Mouse (Mus musculus): ENCODE data around the gene Vamp2. TPM values are rescaled to one million over a fixed set of nuclear protein-coding genes. Genes with fewer than 3 reads are reported as not detected.

Gene Vamp2
- polyA plus RNA-seq, 1 experiment from 2014 or later, result 85.0 TPM

GRCm38 (mm10) chr11:69133566-69133922 lies 45.3 kb downstream of the Vamp2 start:
- peak overlapping the region; percentile 47 for H3K4me3 ChIP-seq
- no peaks in the 10 kb centered on the region for H3K9me3 ChIP-seq
- no peak overlapping the region for H3K27ac ChIP-seq
- H3K4me2 ChIP-seq (replicated peaks), result peak overlapping the region; percentile 81
- WGBS, result 16% methylated on average over 5 of the region's 5 CpGs
- H3K9ac ChIP-seq, result peak overlapping the region; percentile 43; the same call in 1 of the 2 replicates
- no peaks in the 10 kb centered on the region for H3K36me3 ChIP-seq
- no peak for ATAC-seq (ENCODE audit: insufficient number of reproducible peaks, insufficient read depth, low FRiP score, low TSS enrichment)
- H3K27me3 ChIP-seq, result 0 out of 2 replicates have a peak, but pooled peaks cover 12% of the 10 kb centered on the region
- no peaks in the 10 kb centered on the region for H3K4me1 ChIP-seq

- no peak overlapping the region for H3K27ac ChIP-seq
- no peaks in the 10 kb centered on the region for H3K9me3 ChIP-seq
- peak; percentile 73 for ATAC-seq (ENCODE audit: insufficient number of reproducible peaks, insufficient read depth, low FRiP score, low TSS enrichment)
- peak overlapping the region; percentile 47 for H3K4me3 ChIP-seq
- H3K27me3 ChIP-seq, result 0 out of 2 replicates have a peak, but pooled peaks cover 12% of the 10 kb centered on the region
- WGBS, result 1% methylated on average over 34 of the region's 34 CpGs
- H3K4me1 ChIP-seq, result no peaks in the 10 kb centered on the region
- H3K36me3 ChIP-seq, result no peaks in the 10 kb centered on the region
- H3K9ac ChIP-seq, result peak overlapping the region; percentile 43
- H3K4me2 ChIP-seq (replicated peaks), result peak overlapping the region; percentile 81
These were observed 45.8 kb downstream of the Vamp2 start for GRCm38 (mm10) chr11:69133923-69134621.

GRCm38 (mm10) chr11:69134622-69134968 lies 46.3 kb downstream of the Vamp2 start:
- peak overlapping the region; percentile 47 for H3K4me3 ChIP-seq
- no peaks in the 10 kb centered on the region for H3K9me3 ChIP-seq
- whole genome bisulfite sequencing, result 24% methylated on average over 8 of the region's 8 CpGs
- H3K27ac ChIP-seq, result no peak overlapping the region
- 0 out of 2 replicates have a peak overlapping the region, but pooled peaks have one; percentile 43 for H3K9ac ChIP-seq
- no peaks in the 10 kb centered on the region for H3K36me3 ChIP-seq
- H3K27me3 ChIP-seq, result 0 out of 2 replicates have a peak, but pooled peaks cover 12% of the 10 kb centered on the region
- peak overlapping the region; percentile 81 for H3K4me2 ChIP-seq (replicated peaks)
- H3K4me1 ChIP-seq, result no peaks in the 10 kb centered on the region
- ATAC-seq (ENCODE audit: insufficient number of reproducible peaks, insufficient read depth, low FRiP score, low TSS enrichment), result peak; percentile 22; the same call in 1 of the 2 replicates

GRCm38 (mm10) chr11:69135361-69135760 lies 47.1 kb downstream of the Vamp2 start:
- WGBS, result 93% methylated on average over 5 of the region's 6 CpGs
- no peak for ATAC-seq (ENCODE audit: insufficient number of reproducible peaks, insufficient read depth, low FRiP score, low TSS enrichment)

More at GRCm38 (mm10) chr11:69135361-69135760, 47.1 kb downstream of the Vamp2 start:
- H3K4me1 ChIP-seq, result no peaks in the 10 kb centered on the region
- no peak overlapping the region for H3K9ac ChIP-seq
- no peak overlapping the region for H3K4me2 ChIP-seq (replicated peaks)
- no peak overlapping the region for H3K27ac ChIP-seq
- H3K27me3 ChIP-seq, result 0 out of 2 replicates have a peak, but pooled peaks cover 12% of the 10 kb centered on the region
- H3K36me3 ChIP-seq, result no peaks in the 10 kb centered on the region
- no peak overlapping the region for H3K4me3 ChIP-seq
- no peaks in the 10 kb centered on the region for H3K9me3 ChIP-seq

Other genes with a start within 250 kb of the Vamp2 start
- 78.6 and 82.0 TPM in 2 replicates for gene Ndel1, start 216.6 kb upstream of the Vamp2 start, polyA plus RNA-seq (2016; fragmentation: Nextera tagmentation; extraction: Ambion mirVana)
- gene Rnf222, start 199.9 kb upstream of the Vamp2 start, polyA plus RNA-seq (2016; fragmentation: Nextera tagmentation; extraction: Ambion mirVana), result 0.08 and 0.19 TPM in 2 replicates
- gene Rpl26, start 186.9 kb upstream of the Vamp2 start, polyA plus RNA-seq (2016; fragmentation: Nextera tagmentation; extraction: Ambion mirVana), result 915 and 939 TPM in 2 replicates
- not detected in 2 replicates for gene Odf4, start 161.4 kb upstream of the Vamp2 start, polyA plus RNA-seq (2016; fragmentation: Nextera tagmentation; extraction: Ambion mirVana)
- gene Arhgef15, start 131.0 kb upstream of the Vamp2 start, polyA plus RNA-seq (2016; fragmentation: Nextera tagmentation; extraction: Ambion mirVana), result 8.1 and 8.5 TPM in 2 replicates
- 2.6 and 4.1 TPM in 2 replicates for gene Slc25a35, start 120.4 kb upstream of the Vamp2 start, polyA plus RNA-seq (2016; fragmentation: Nextera tagmentation; extraction: Ambion mirVana)
- gene Rangrf, start 113.3 kb upstream of the Vamp2 start, polyA plus RNA-seq (2016; fragmentation: Nextera tagmentation; extraction: Ambion mirVana), result 59.3 and 64.2 TPM in 2 replicates
- gene Pfas, start 80.0 kb upstream of the Vamp2 start, polyA plus RNA-seq (2016; fragmentation: Nextera tagmentation; extraction: Ambion mirVana), result 44.0 and 44.3 TPM in 2 replicates
- 71.0 and 75.2 TPM in 2 replicates for gene Ctc1, start 72.6 kb upstream of the Vamp2 start, polyA plus RNA-seq (2016; fragmentation: Nextera tagmentation; extraction: Ambion mirVana)
- 148 and 152 TPM in 2 replicates for gene Aurkb, start 42.8 kb upstream of the Vamp2 start, polyA plus RNA-seq (2016; fragmentation: Nextera tagmentation; extraction: Ambion mirVana)
- gene Borcs6, start 28.8 kb upstream of the Vamp2 start, polyA plus RNA-seq (2016; fragmentation: Nextera tagmentation; extraction: Ambion mirVana), result 12.3 and 12.6 TPM in 2 replicates
- gene Tmem107, start 17.7 kb upstream of the Vamp2 start, polyA plus RNA-seq (2016; fragmentation: Nextera tagmentation; extraction: Ambion mirVana), result 36.8 and 43.5 TPM in 2 replicates
- 11.4 and 11.5 TPM in 2 replicates for gene Per1, start 6.7 kb downstream of the Vamp2 start, polyA plus RNA-seq (2016; fragmentation: Nextera tagmentation; extraction: Ambion mirVana)
- gene Hes7, start 31.9 kb downstream of the Vamp2 start, polyA plus RNA-seq (2016; fragmentation: Nextera tagmentation; extraction: Ambion mirVana), result 0.65 and 0.73 TPM in 2 replicates
- gene 9130213A22Rik, start 34.1 kb downstream of the Vamp2 start, polyA plus RNA-seq (2016; fragmentation: Nextera tagmentation; extraction: Ambion mirVana), result 0.14 and 0.40 TPM in 2 replicates
- gene Aloxe3, start 37.4 kb downstream of the Vamp2 start, polyA plus RNA-seq (2016; fragmentation: Nextera tagmentation; extraction: Ambion mirVana), result 0.47 and 0.89 TPM in 2 replicates
- 0.15 and 0.19 TPM in 2 replicates for gene Alox12b, start 68.5 kb downstream of the Vamp2 start, polyA plus RNA-seq (2016; fragmentation: Nextera tagmentation; extraction: Ambion mirVana)
- 0.12 and 0.20 TPM in 2 replicates for gene Alox8, start 109.4 kb downstream of the Vamp2 start, polyA plus RNA-seq (2016; fragmentation: Nextera tagmentation; extraction: Ambion mirVana)
- 0.10 and 0.17 TPM in 2 replicates for gene Gucy2e, start 148.5 kb downstream of the Vamp2 start, polyA plus RNA-seq (2016; fragmentation: Nextera tagmentation; extraction: Ambion mirVana)
- 31.2 and 34.1 TPM in 2 replicates for gene Cntrob, start 235.3 kb downstream of the Vamp2 start, polyA plus RNA-seq (2016; fragmentation: Nextera tagmentation; extraction: Ambion mirVana)
- 164 and 173 TPM in 2 replicates for gene Trappc1, start 235.5 kb downstream of the Vamp2 start, polyA plus RNA-seq (2016; fragmentation: Nextera tagmentation; extraction: Ambion mirVana)
- gene Kcnab3, start 237.8 kb downstream of the Vamp2 start, polyA plus RNA-seq (2016; fragmentation: Nextera tagmentation; extraction: Ambion mirVana), result 2.2 and 2.4 TPM in 2 replicates

All from embryonic facial prominence, embryonic 12.5 days (tissue).